Mouse (Mus musculus): ENCODE measurements at regions not wholly inside any gene's neighbourhood (a gene's known extent, or its start where the extent isn't known, plus 50 kb on each side); places are given as distances from the start of the nearest gene placed in this dataset.

DNA sequence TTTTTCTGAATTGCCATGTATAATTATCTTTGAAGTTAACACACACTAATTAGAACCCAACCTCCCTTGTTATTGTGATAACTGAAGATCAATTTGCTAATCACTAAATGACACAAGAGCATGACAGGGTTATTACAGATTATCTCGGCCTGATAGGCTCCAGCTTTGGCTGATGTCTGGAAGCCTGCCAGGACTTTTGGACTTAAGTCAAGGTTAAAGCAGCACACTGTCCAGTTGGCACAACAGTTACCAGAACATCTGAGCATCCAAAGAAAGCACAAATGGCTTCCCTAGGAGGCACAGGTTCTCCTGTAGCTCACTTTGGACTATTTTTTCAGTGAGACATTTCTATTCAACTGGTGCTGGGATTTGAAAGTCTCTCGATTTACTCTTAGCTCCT lies 475.0 kb upstream of the A730009L09Rik start:
- no peak for DNase-seq (ENCODE audit: low read depth, low spot score)

DNA sequence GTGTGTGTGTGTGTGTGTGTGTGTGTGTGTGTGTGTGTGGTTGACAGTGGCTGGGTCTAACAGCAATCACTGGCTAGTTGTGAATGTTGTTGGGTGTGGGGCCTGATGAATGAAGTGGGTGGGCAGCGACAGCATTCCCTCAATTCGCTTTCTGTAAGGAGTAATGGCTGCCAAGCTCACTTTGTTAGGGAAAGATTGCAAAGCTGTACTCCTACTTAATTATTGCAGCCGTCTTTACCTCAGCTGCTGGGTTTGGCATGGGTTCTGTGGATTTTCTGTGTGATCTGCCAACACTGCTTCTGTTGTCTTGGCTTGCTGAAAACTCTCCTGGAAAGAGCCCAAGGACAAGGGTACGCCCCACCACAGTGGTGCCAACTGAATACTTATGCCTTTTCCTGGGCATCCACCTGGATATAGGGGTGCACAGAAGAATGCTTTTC lies 472.9 kb upstream of the A730009L09Rik start:
- peak; percentile 77 for DNase-seq (ENCODE audit: low read depth, low spot score)

DNA sequence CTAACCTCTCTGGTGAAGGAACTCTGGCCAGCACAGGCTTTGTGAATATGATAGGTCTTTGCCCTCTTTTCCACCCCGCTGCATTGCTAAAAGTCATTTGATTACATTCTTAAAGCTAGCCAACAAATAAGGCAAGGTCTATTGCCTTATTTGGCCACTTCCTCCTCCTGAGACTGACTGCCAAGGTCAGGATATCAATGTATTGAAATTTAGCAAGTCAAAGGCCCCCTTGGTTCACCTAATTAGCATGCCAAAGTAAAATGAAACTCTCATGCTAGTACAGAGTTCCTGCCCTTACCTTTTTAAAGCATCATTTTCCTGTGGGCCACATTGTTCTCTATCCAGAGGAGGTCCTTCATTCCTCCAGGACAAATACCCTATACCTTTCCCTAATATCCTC lies 469.6 kb upstream of the A730009L09Rik start:
- DNase-seq (ENCODE audit: low read depth, low spot score) = no peak

Measured in brain, embryonic 18.5 days (tissue).